Mouse (Mus musculus) T-cell, adult 2 months (primary cell): ENCODE measurements around the gene Iah1.
A peak's percentile ranks its signal among the peaks of the same experiment; 100 is the strongest.

Source experiments
- DNase-seq: peaks from one replicate; pipeline ENCODE4 v3.0.0; 2022; ENCODE audit warnings: low spot score

The Iah1 gene

DNA sequence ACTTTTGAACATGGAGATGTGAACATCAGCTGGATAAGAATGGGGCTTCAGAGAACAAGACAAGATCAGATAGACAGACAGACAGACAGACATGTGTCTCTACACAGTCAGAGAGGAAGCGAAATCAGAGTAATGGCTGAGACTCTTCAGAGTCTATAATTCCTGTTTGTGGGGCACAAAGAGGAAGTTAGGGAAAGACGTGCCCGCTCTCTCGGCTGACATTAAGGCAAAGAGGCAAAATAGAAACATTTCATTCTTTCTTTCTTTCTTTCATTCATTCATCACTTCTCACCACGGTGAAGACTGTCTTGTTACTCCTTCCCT, 52.9 kb downstream of the Iah1 start:
- no peak for DNase-seq

DNA sequence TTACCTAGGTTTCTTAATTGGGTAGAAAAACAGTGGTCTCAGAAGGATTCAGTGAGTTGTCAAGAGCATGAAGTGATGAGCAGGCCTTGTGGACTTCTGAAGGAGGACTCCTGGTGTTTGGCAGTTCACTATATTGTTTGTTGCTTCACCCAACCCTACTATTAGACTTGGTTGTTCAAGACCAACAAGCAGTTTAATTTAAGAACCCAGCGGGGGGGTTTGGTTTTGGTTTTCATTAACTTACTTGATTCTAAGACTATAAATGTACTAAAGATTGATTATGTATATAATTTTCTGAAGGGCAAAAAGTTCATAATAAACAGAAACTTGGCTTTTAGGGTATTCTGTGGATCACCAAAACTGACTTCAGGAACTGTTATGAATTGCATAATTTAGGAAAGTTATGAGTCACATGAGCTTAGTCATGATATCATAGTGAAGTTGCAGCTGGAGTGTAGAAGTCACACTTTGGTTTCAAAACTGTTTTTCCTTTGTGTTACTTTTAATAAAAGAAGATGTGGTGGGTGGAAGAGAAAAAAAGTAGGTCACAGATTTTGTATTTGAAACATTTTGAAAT, 53.9 kb downstream of the Iah1 start:
- no peak for DNase-seq

DNA sequence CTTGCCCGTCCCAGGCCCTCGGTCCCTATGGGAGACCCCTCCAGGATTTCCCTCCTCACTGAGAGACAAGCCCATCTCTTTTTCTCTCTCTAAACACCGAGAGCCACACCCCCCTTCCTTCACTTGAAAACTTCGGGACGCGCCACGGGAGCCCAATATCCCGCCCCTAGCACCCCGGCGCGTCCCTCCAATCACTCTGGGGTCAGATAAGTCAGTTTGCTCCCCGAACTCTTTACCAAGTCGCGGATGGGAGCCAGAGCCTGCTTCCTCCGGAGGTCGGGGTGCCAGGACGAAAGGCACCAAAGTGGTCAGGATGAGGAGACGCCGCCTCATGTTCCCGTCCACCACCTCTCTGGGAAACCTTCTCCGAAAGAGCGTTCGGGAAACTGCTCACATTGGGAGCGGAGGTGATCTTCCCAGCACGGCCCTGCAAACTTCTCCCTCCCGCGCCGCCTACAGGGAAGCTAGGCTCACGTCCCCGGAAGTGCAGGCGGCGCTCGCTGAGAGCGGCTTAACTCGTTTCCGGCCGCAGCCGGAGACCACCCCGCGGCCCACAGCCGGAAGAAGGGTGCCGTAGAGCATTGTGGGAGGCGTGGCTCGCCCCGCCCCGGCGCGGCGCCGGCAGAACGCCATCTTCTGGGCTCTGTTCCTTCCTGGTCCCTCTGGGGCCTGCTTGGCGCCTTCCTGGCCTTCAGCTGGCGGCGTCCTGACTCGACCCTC, 57.1 kb downstream of the Iah1 start, which contains the start of gene Adam17:
Adam17 (minus strand) TSS at position 533 of the 720 bp plus-strand sequence.
- peak; percentile 97 for DNase-seq
